Mouse (Mus musculus) olfactory bulb, adult 2 months (tissue): ENCODE measurements around the gene Lyst.

Source experiments
- CTCF ChIP-seq: fragments of 200-500 bp; IDR thresholded peaks from 2 replicates; pipeline ENCODE4 v1.5.1; 2012; ENCODE audit warnings: low read depth, mild to moderate bottlenecking, low read length, moderate library complexity; ENCODE audit not compliant: insufficient read depth
- POLR2A ChIP-seq: fragments of 200-500 bp; IDR thresholded peaks from 2 replicates; pipeline ENCODE4 v1.6.1; 2012; ENCODE audit warnings: mild to moderate bottlenecking, low read depth, low read length, moderate library complexity; ENCODE audit not compliant: insufficient read depth

GRCm38 (mm10) chr13:13647296-13647695 is 57.1 kb downstream of the Lyst start:
- TF ChIP-seq POLR2A (no peak), CTCF (no peak)
